Mouse (Mus musculus): Measurements from ENCODE around the gene Wdr90. TPM values are rescaled to one million over a fixed set of nuclear protein-coding genes. Genes with fewer than 3 reads are reported as not detected.

Wdr90 gene
- total RNA-seq, 1 experiment, result 24.7 TPM

DNA sequence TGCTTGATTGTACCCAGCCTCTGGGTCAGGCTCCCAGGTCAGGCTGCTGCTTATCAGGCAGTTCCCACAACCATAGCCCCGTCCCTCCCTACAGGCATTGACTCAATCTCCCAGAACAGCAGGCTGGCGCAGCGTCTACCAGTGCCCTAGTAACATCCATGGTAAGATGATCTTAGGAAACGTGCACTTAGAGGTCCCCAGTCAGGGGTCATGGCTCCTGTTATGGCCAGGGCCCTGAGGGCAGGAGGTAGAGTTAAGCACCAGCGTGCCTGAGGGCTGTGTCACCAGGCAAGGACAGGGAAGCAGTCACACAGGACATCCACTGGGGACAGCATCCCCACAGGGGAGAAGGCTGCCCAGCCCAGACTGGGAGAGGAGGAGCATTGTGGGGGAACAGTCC is 21.0 kb upstream of the Wdr90 start:
- H3K9me3 ChIP-seq (ENCODE audit: control insufficient read depth, insufficient read depth, low read depth, low read length), result no peaks in the 10 kb centered on the region
- TF ChIP-seq HCFC1 (IDR thresholded peaks at IDR 0.05; ENCODE audit: borderline replicate concordance, insufficient read depth, low read length) (no peak), MAFK (IDR thresholded peaks at IDR 0.05; ENCODE audit: insufficient read depth, low read depth, low read length) (no peak), ZNF384 (IDR thresholded peaks at IDR 0.05; ENCODE audit: low read depth, low read length) (no peak), CHD2 (IDR thresholded peaks at IDR 0.05; ENCODE audit: low read depth, low read length) (no peak), ZC3H11A (IDR thresholded peaks at IDR 0.05; ENCODE audit: borderline replicate concordance, low read depth, low read length) (no peak)
- H3K9ac ChIP-seq (ENCODE audit: insufficient read depth, low read depth, low read length, poor library complexity, severe bottlenecking), result no peak overlapping the region
- in situ Hi-C loops (cut with MboI; ENCODE audit: low sequenced_read_pairs in 2 of 2, unreplicated experiment in 2 of 2), result no loop called here
- H3K27ac ChIP-seq (ENCODE audit: insufficient read depth, low read depth, low read length, poor library complexity, severe bottlenecking), result no peak overlapping the region
- H3K36me3 ChIP-seq (ENCODE audit: control insufficient read depth, insufficient read depth, low read length, poor library complexity, severe bottlenecking), result peaks cover 34% of the 10 kb centered on the region
- peaks cover 8 to 45% of the 10 kb centered on the region in 2 experiments; a peak in 3 of 4 replicates for H3K4me1 ChIP-seq (ENCODE audit: control insufficient read depth in 2 of 2, insufficient read depth in 2 of 2, low read length in 2 of 2, poor library complexity in 1 of 2)
- DNase-seq (ENCODE audit: low read depth, low spot score), result no peak
- no peak overlapping the region for H3K4me3 ChIP-seq (ENCODE audit: insufficient read depth in 1 of 2, low read depth in 1 of 2, low read length in 2 of 2, poor library complexity in 1 of 2, severe bottlenecking in 1 of 2)

- in situ Hi-C loops (cut with MboI; ENCODE audit: low sequenced_read_pairs in 2 of 2, unreplicated experiment in 2 of 2), result no loop called here
- Histone ChIP-seq H3K4me1 (ENCODE audit: control insufficient read depth in 2 of 2, insufficient read depth in 2 of 2, low read length in 2 of 2, poor library complexity in 1 of 2) (peaks cover 8 to 45% of the 10 kb centered on the region in 2 experiments; a peak in 3 of 4 replicates), H3K36me3 (ENCODE audit: control insufficient read depth, insufficient read depth, low read length, poor library complexity, severe bottlenecking) (peaks cover 34% of the 10 kb centered on the region), H3K27ac (ENCODE audit: insufficient read depth, low read depth, low read length, poor library complexity, severe bottlenecking) (peak overlapping the region; percentile 38; the same call in 1 of the 2 replicates), H3K9me3 (ENCODE audit: control insufficient read depth, insufficient read depth, low read depth, low read length) (no peaks in the 10 kb centered on the region), H3K9ac (ENCODE audit: insufficient read depth, low read depth, low read length, poor library complexity, severe bottlenecking) (no peak overlapping the region), H3K4me3 (ENCODE audit: insufficient read depth in 1 of 2, low read depth in 1 of 2, low read length in 2 of 2, poor library complexity in 1 of 2, severe bottlenecking in 1 of 2) (no peak overlapping the region)
- no peak for DNase-seq (ENCODE audit: low read depth, low spot score)
- TF ChIP-seq CHD2 (IDR thresholded peaks at IDR 0.05; ENCODE audit: low read depth, low read length) (no peak), HCFC1 (IDR thresholded peaks at IDR 0.05; ENCODE audit: borderline replicate concordance, insufficient read depth, low read length) (no peak), MAFK (IDR thresholded peaks at IDR 0.05; ENCODE audit: insufficient read depth, low read depth, low read length) (no peak), ZNF384 (IDR thresholded peaks at IDR 0.05; ENCODE audit: low read depth, low read length) (no peak), ZC3H11A (IDR thresholded peaks at IDR 0.05; ENCODE audit: borderline replicate concordance, low read depth, low read length) (no peak)
Observed at GRCm38 (mm10) chr17:25881691-25882090, 20.4 kb upstream of the Wdr90 start.

DNA sequence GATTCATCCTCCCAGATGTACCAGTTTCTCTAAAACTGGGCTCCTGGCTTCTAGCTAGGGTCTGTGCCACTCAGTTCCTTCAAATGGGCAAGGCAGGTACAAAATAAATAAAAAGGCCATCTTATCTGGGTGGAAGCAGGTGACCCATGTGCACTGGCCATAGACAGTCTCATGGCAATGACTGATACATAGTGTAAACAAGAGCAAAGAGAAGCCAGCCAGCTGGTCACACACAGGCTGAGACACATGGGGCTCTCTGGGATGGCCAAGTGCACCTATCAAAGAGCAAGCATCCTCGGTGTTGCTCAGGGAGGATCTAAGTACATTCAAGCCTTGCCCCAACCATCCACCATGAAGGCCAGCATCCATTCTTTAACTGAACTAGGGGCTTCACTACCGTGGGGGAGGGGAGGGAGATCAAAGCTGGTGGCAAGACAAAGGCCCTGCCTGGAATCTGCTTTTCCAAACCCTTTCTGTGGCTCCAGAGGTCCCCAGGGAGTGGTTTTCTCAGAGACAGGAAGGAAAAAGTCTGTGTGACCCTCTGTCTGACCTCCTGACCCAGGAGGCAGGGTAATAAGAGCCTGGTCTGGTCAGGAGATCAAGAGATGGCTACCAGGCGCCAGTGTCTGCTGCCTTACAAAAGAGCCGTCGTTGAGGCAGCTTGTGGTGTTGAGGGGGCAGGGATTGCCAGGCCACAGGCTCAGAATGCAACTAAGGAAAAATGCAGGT is 19.8 kb upstream of the Wdr90 start:
- Histone ChIP-seq H3K4me1 (ENCODE audit: control insufficient read depth in 2 of 2, insufficient read depth in 2 of 2, low read length in 2 of 2, poor library complexity in 1 of 2) (peaks cover 8 to 45% of the 10 kb centered on the region in 2 experiments; a peak in 3 of 4 replicates), H3K4me3 (ENCODE audit: insufficient read depth in 1 of 2, low read depth in 1 of 2, low read length in 2 of 2, poor library complexity in 1 of 2, severe bottlenecking in 1 of 2) (no peak overlapping the region), H3K9ac (ENCODE audit: insufficient read depth, low read depth, low read length, poor library complexity, severe bottlenecking) (no peak overlapping the region), H3K9me3 (ENCODE audit: control insufficient read depth, insufficient read depth, low read depth, low read length) (no peaks in the 10 kb centered on the region), H3K27ac (ENCODE audit: insufficient read depth, low read depth, low read length, poor library complexity, severe bottlenecking) (0 out of 2 replicates have a peak overlapping the region, but pooled peaks have one; percentile 38), H3K36me3 (ENCODE audit: control insufficient read depth, insufficient read depth, low read length, poor library complexity, severe bottlenecking) (peaks cover 34% of the 10 kb centered on the region)
- in situ Hi-C loops (cut with MboI; ENCODE audit: low sequenced_read_pairs in 2 of 2, unreplicated experiment in 2 of 2), result no loop called here
- DNase-seq (ENCODE audit: low read depth, low spot score), result peak; percentile 71
- no peak for TF ChIP-seq MAFK (IDR thresholded peaks at IDR 0.05; ENCODE audit: insufficient read depth, low read depth, low read length)
- no peak for TF ChIP-seq ZC3H11A (IDR thresholded peaks at IDR 0.05; ENCODE audit: borderline replicate concordance, low read depth, low read length)
- no peak for TF ChIP-seq CHD2 (IDR thresholded peaks at IDR 0.05; ENCODE audit: low read depth, low read length)
- no peak for TF ChIP-seq HCFC1 (IDR thresholded peaks at IDR 0.05; ENCODE audit: borderline replicate concordance, insufficient read depth, low read length)
- no peak for TF ChIP-seq ZNF384 (IDR thresholded peaks at IDR 0.05; ENCODE audit: low read depth, low read length)

GRCm38 (mm10) chr17:25880196-25880910 is 19.1 kb upstream of the Wdr90 start, which contains the start of gene Wfikkn1:
TSS of gene Wfikkn1 (minus strand) at chr17:25880858.
- peaks cover 5 to 42% of the 10 kb centered on the region in 2 experiments; a peak in 3 of 4 replicates for H3K4me1 ChIP-seq (ENCODE audit: control insufficient read depth in 2 of 2, insufficient read depth in 2 of 2, low read length in 2 of 2, poor library complexity in 1 of 2)
- peak within 1 kb of the TSS; percentile 38; the same call in 1 of the 2 replicates for H3K27ac ChIP-seq (ENCODE audit: insufficient read depth, low read depth, low read length, poor library complexity, severe bottlenecking)
- no peaks in the 10 kb centered on the region for H3K9me3 ChIP-seq (ENCODE audit: control insufficient read depth, insufficient read depth, low read depth, low read length)
- DNase-seq (ENCODE audit: low read depth, low spot score), result no peak
- TF ChIP-seq MAFK (IDR thresholded peaks at IDR 0.05; ENCODE audit: insufficient read depth, low read depth, low read length) (no peak), HCFC1 (IDR thresholded peaks at IDR 0.05; ENCODE audit: borderline replicate concordance, insufficient read depth, low read length) (no peak), CHD2 (IDR thresholded peaks at IDR 0.05; ENCODE audit: low read depth, low read length) (no peak), ZNF384 (IDR thresholded peaks at IDR 0.05; ENCODE audit: low read depth, low read length) (no peak), ZC3H11A (IDR thresholded peaks at IDR 0.05; ENCODE audit: borderline replicate concordance, low read depth, low read length) (no peak)
- in situ Hi-C loops (cut with MboI; ENCODE audit: low sequenced_read_pairs in 2 of 2, unreplicated experiment in 2 of 2), result no loop called here
- no peak within 1 kb of the TSS for H3K9ac ChIP-seq (ENCODE audit: insufficient read depth, low read depth, low read length, poor library complexity, severe bottlenecking)
- peaks cover 34% of the 10 kb centered on the region for H3K36me3 ChIP-seq (ENCODE audit: control insufficient read depth, insufficient read depth, low read length, poor library complexity, severe bottlenecking)
- no peak within 1 kb of the TSS for H3K4me3 ChIP-seq (ENCODE audit: insufficient read depth in 1 of 2, low read depth in 1 of 2, low read length in 2 of 2, poor library complexity in 1 of 2, severe bottlenecking in 1 of 2)
